28 mouse cellular contexts compared by ENCODE assay signal in genomic region chr10:125273759-125274158, GRCm38 (mm10).
A peak's percentile ranks its signal among the peaks of the same experiment; 100 is the strongest.
DNase-seq lines count a peak whose midpoint lies in the region; ATAC-seq and TF ChIP-seq lines count a peak whose summit lies in the region.
"Had no signal": no experiment of that assay in that cellular context is flagged by ENCODE, and none has a peak within 500 bp of the region (broad histone marks: within the 10 kb centered on the region; RNA-seq: fewer than 3 reads in every experiment).

No protein-coding gene starts in this region.

- TF ChIP-seq CTCF in stomach, postnatal 0 days (IDR thresholded peaks at IDR 0.05; ENCODE audit: low read depth): no peak

- ATAC-seq in forebrain, embryonic 12.5 days (ENCODE audit: low FRiP score): no peak
- no peak for ATAC-seq in stomach, embryonic 15.5 days (ENCODE audit: insufficient read depth, low FRiP score, low read depth)
- no peak for ATAC-seq in stomach, postnatal 0 days (ENCODE audit: low FRiP score, low TSS enrichment)
- 0 out of 2 replicates have a peak, but pooled peaks have one; percentile 24 for ATAC-seq in limb, embryonic 13.5 days (ENCODE audit: low FRiP score, low read depth)
- no peak for ATAC-seq in liver, embryonic 11.5 days (replicated peaks; ENCODE audit: low FRiP score)
- ATAC-seq: inflammation-experienced regulatory T-cells, adult 6 months had no signal

- no peak for TF ChIP-seq EP300 in stomach, postnatal 0 days (optimal IDR thresholded peaks at IDR 0.05)

- H3K9me3 ChIP-seq in forebrain, embryonic 12.5 days: no peaks in the 10 kb centered on the region
- no peaks in the 10 kb centered on the region for H3K9me3 ChIP-seq in forebrain, embryonic 10.5 days
- no peaks in the 10 kb centered on the region for H3K9me3 ChIP-seq in stomach, embryonic 15.5 days
- no peaks in the 10 kb centered on the region for H3K9me3 ChIP-seq in stomach, postnatal 0 days (ENCODE audit: control insufficient read depth, low read length)
- no peaks in the 10 kb centered on the region for H3K9me3 ChIP-seq in limb, embryonic 13.5 days
- no peaks in the 10 kb centered on the region for H3K9me3 ChIP-seq in liver, embryonic 11.5 days (ENCODE audit: control insufficient read depth, low read length)
- H3K9me3 ChIP-seq: embryonic facial prominence, embryonic 12.5 days; heart, embryonic 12.5 days; lung, embryonic 15.5 days; neural tube, embryonic 15.5 days had no signal

- H3K4me1 ChIP-seq in forebrain, embryonic 12.5 days: peaks cover 4% of the 10 kb centered on the region; the same call in 1 of the 2 replicates
- H3K4me1 ChIP-seq in forebrain, embryonic 10.5 days: peaks cover 16% of the 10 kb centered on the region
- no peaks in the 10 kb centered on the region for H3K4me1 ChIP-seq in stomach, embryonic 15.5 days
- no peaks in the 10 kb centered on the region for H3K4me1 ChIP-seq in stomach, postnatal 0 days (replicated peaks; ENCODE audit: control insufficient read depth, insufficient read depth)
- H3K4me1 ChIP-seq in limb, embryonic 13.5 days: peaks cover 12% of the 10 kb centered on the region
- H3K4me1 ChIP-seq in liver, embryonic 11.5 days (replicated peaks; ENCODE audit: control insufficient read depth, insufficient read depth, low read length): no peaks in the 10 kb centered on the region
- H3K4me1 ChIP-seq: embryonic facial prominence, embryonic 12.5 days had no signal

- H3K4me3 ChIP-seq in forebrain, embryonic 12.5 days (replicated peaks): no peak overlapping the region
- no peak overlapping the region for H3K4me3 ChIP-seq in forebrain, embryonic 10.5 days
- H3K4me3 ChIP-seq in stomach, embryonic 15.5 days (replicated peaks): no peak overlapping the region
- no peak overlapping the region for H3K4me3 ChIP-seq in stomach, postnatal 0 days (ENCODE audit: low read depth, low read length)
- no peak overlapping the region for H3K4me3 ChIP-seq in limb, embryonic 13.5 days
- H3K4me3 ChIP-seq in liver, embryonic 11.5 days (ENCODE audit: low read depth, low read length): no peak overlapping the region
- H3K4me3 ChIP-seq: embryonic facial prominence, embryonic 12.5 days; gastrocnemius, adult 2 months; heart, adult 2 months; heart, embryonic 12.5 days; layer of hippocampus, adult 2 months; left cerebral cortex, adult 2 months; lung, embryonic 15.5 days; neural tube, embryonic 15.5 days had no signal

- H3K27me3 ChIP-seq in forebrain, embryonic 12.5 days: no peaks in the 10 kb centered on the region
- H3K27me3 ChIP-seq in forebrain, embryonic 10.5 days (ENCODE audit: poor library complexity, severe bottlenecking): no peaks in the 10 kb centered on the region
- no peaks in the 10 kb centered on the region for H3K27me3 ChIP-seq in stomach, embryonic 15.5 days (replicated peaks)
- H3K27me3 ChIP-seq in stomach, postnatal 0 days (ENCODE audit: control insufficient read depth, insufficient read depth, low read length): no peaks in the 10 kb centered on the region
- H3K27me3 ChIP-seq in limb, embryonic 13.5 days: no peaks in the 10 kb centered on the region
- H3K27me3 ChIP-seq in liver, embryonic 11.5 days (replicated peaks; ENCODE audit: control insufficient read depth, insufficient read depth, low read length): no peaks in the 10 kb centered on the region
- H3K27me3 ChIP-seq: embryonic facial prominence, embryonic 12.5 days; heart, embryonic 12.5 days; lung, embryonic 15.5 days; neural tube, embryonic 15.5 days had no signal

- 46% methylated on average over 7 of the region's 7 CpGs for WGBS in forebrain, embryonic 12.5 days
- 69% methylated on average over 7 of the region's 7 CpGs for WGBS in forebrain, embryonic 10.5 days
- WGBS in stomach, embryonic 15.5 days: 49% methylated on average over 7 of the region's 7 CpGs
- 49% methylated on average over 7 of the region's 7 CpGs for WGBS in stomach, postnatal 0 days
- 27% methylated on average over 7 of the region's 7 CpGs for WGBS in limb, embryonic 13.5 days
- WGBS in liver, embryonic 11.5 days: 76% methylated on average over 7 of the region's 7 CpGs

- no peak overlapping the region for H3K9ac ChIP-seq in forebrain, embryonic 12.5 days
- H3K9ac ChIP-seq in stomach, embryonic 15.5 days: no peak overlapping the region
- no peak overlapping the region for H3K9ac ChIP-seq in stomach, postnatal 0 days (ENCODE audit: low read length)
- H3K9ac ChIP-seq in limb, embryonic 13.5 days: no peak overlapping the region
- no peak overlapping the region for H3K9ac ChIP-seq in liver, embryonic 11.5 days (ENCODE audit: low read depth, low read length)
- H3K9ac ChIP-seq: embryonic facial prominence, embryonic 12.5 days; heart, embryonic 12.5 days; hindbrain, embryonic 14.5 days; lung, embryonic 15.5 days; neural tube, embryonic 15.5 days had no signal

- no peak overlapping the region for H3K4me2 ChIP-seq in forebrain, embryonic 12.5 days
- peak overlapping the region; percentile 19; the same call in 1 of the 2 replicates for H3K4me2 ChIP-seq in stomach, embryonic 15.5 days
- H3K4me2 ChIP-seq in stomach, postnatal 0 days (replicated peaks; ENCODE audit: low read depth): no peak overlapping the region
- no peak overlapping the region for H3K4me2 ChIP-seq in limb, embryonic 13.5 days (replicated peaks)
- no peak overlapping the region for H3K4me2 ChIP-seq in liver, embryonic 11.5 days
- H3K4me2 ChIP-seq: embryonic facial prominence, embryonic 12.5 days; heart, embryonic 12.5 days; hindbrain, embryonic 14.5 days; lung, embryonic 15.5 days; neural tube, embryonic 15.5 days had no signal

- DNase-seq in forebrain, embryonic 10.5 days (ENCODE audit: extremely low spot score, low spot score): no peak
- no peak for DNase-seq in stomach, postnatal 0 days (ENCODE audit: low spot score)
- no peak for DNase-seq in right cerebral cortex, adult 18-20 months
- no peak for DNase-seq in liver, embryonic 11.5 days (ENCODE audit: low spot score)
- DNase-seq in retina, postnatal 1 day: no peak
- DNase-seq: adrenal gland, adult 8-10 months; cerebellum, adult 8-10 months; cerebellum, postnatal 25 days; gastrocnemius, adult 2 months; gastrocnemius, postnatal 36 days; heart, adult 2 months; kidney, adult 2 months; kidney, postnatal 36 days; midbrain, embryonic 14.5 days; right cerebral cortex, postnatal 4 days; thymus, postnatal 14 days had no signal

- H3K36me3 ChIP-seq in forebrain, embryonic 12.5 days (replicated peaks): no peaks in the 10 kb centered on the region
- H3K36me3 ChIP-seq in forebrain, embryonic 10.5 days (replicated peaks): no peaks in the 10 kb centered on the region
- no peaks in the 10 kb centered on the region for H3K36me3 ChIP-seq in stomach, embryonic 15.5 days
- H3K36me3 ChIP-seq in stomach, postnatal 0 days (ENCODE audit: control insufficient read depth, insufficient read depth, low read length): no peaks in the 10 kb centered on the region
- H3K36me3 ChIP-seq in limb, embryonic 13.5 days: no peaks in the 10 kb centered on the region
- H3K36me3 ChIP-seq in liver, embryonic 11.5 days (ENCODE audit: control insufficient read depth, insufficient read depth, low read length): no peaks in the 10 kb centered on the region; the same call in 1 of the 2 replicates
- H3K36me3 ChIP-seq: embryonic facial prominence, embryonic 12.5 days; G1E; lung, embryonic 15.5 days; neural tube, embryonic 15.5 days had no signal

- H3K27ac ChIP-seq in forebrain, embryonic 12.5 days: 0 out of 2 replicates have a peak overlapping the region, but pooled peaks have one; percentile 19
- no peak overlapping the region for H3K27ac ChIP-seq in forebrain, embryonic 10.5 days
- H3K27ac ChIP-seq in stomach, embryonic 15.5 days: no peak overlapping the region
- no peak overlapping the region for H3K27ac ChIP-seq in stomach, postnatal 0 days (replicated peaks)
- no peak overlapping the region for H3K27ac ChIP-seq in limb, embryonic 13.5 days
- H3K27ac ChIP-seq in liver, embryonic 11.5 days (ENCODE audit: low read depth, low read length): no peak overlapping the region
- H3K27ac ChIP-seq: embryonic facial prominence, embryonic 12.5 days; gastrocnemius, adult 2 months; heart, adult 2 months; hindbrain, embryonic 14.5 days; layer of hippocampus, adult 2 months; left cerebral cortex, adult 2 months; lung, embryonic 15.5 days; neural tube, embryonic 15.5 days had no signal
